Mouse (Mus musculus) lung, adult 2 months (tissue): ENCODE measurements around the gene Ccdc82.
A peak's percentile ranks its signal among the peaks of the same experiment; 100 is the strongest.

Experiments
- CTCF ChIP-seq: fragments of 200-500 bp; IDR thresholded peaks from 2 replicates; pipeline ENCODE4 v1.5.1; 2011; ENCODE audit warnings: mild to moderate bottlenecking, low read length, control low read depth; ENCODE audit not compliant: insufficient read depth
- POLR2A ChIP-seq: fragments of 200-500 bp; IDR thresholded peaks from 2 replicates; pipeline ENCODE4 v1.6.1; 2011; ENCODE audit warnings: low read depth, mild to moderate bottlenecking, control low read depth, low read length, borderline replicate concordance; ENCODE audit errors: extremely low read depth

- TF ChIP-seq CTCF (peak; percentile 61), POLR2A (peak; percentile 39; the same call in 1 of the 2 replicates)
These were observed 49.7 kb downstream of the Ccdc82 start for GRCm38 (mm10) chr9:13296274-13297121.
